Mouse (Mus musculus) ES-E14 (cell line): Measurements from ENCODE around the gene Tpcn2.

Experiments
- MAFK ChIP-seq: IDR thresholded peaks from 2 replicates; pipeline ENCODE4 v1.6.1; 2014; ENCODE audit warnings: mild to moderate bottlenecking, low read depth, low read length, inconsistent platforms; ENCODE audit not compliant: insufficient read depth
- ZC3H11A ChIP-seq: IDR thresholded peaks from 2 replicates; pipeline ENCODE4 v1.6.1; 2012; ENCODE audit warnings: low read depth, mild to moderate bottlenecking, inconsistent platforms, low read length, borderline replicate concordance
- ZNF384 ChIP-seq: IDR thresholded peaks from 2 replicates; pipeline ENCODE4 v1.6.1; 2012; ENCODE audit warnings: low read depth, low read length, inconsistent platforms

DNA sequence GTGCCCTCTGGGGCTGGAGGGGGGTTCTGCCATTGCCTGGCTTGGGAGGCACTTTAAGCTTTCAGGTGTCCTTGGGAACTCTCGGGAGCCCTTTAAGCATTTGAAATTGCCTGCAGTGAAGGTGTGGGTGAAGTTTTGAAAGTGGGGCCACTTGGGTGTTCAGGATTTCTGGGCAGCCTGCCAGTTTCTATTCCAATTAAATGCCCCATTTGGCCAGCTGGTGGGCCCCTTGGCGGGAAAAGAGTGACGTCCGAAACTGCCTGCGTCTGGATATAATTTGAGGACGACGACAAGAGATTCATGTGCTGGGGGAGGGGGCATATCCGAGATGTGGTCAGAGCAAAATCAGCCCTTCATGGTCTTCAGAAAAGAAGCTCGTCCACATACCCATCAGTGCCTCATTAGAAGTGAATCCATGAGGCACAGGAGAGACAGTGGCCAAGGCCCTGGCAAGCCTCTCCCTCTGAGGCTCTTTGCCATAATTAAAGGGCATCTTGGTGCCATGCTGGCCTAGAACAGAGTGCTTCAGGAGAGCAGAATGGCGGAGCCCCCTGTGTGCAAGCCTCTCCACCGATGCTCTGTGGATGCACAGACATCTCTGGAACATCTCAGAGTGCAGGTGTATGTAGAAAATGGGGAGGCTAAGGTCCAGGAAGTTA is 102.3 kb downstream of the Tpcn2 start:
- TF ChIP-seq ZC3H11A (no peak), ZNF384 (no peak), MAFK (no peak)
